Comparison of ENCODE assay signal across 11 mouse cellular contexts in the genomic region with DNA sequence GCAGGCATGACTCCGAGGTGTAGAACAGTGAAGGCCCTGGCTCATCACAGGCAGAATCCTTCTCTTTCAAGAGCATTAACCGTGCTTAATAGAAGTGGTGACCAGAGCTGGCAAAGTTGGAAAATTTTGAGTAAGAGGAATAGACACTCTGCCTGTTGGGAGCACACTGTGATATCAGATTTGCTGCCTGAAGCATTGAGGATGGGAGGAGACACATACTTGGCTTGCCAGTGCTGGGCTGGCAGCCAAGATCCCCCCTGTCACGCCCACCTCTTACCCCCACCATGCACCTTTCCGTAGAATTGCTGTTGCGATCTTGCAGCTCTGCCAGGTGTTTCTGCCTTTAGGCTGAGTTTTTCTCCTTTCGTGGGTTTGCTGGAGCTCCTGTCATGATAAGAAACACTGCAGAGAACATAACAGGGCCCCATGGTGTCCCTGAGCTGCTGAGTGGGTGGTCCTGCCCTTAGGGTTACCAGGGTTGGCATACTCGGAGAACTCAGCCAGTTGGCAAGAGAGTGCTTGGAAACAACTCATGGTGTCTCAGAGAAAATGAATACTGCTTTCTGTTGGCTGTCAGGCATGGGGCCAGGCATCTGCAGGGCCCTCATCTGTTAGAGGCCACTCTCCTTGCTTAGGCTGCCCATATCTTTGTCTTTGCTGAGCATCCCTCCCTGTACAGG.
A peak's percentile ranks its signal among the peaks of the same experiment; 100 is the strongest.
DNase-seq lines count a peak whose midpoint lies in the region; ATAC-seq and TF ChIP-seq lines count a peak whose summit lies in the region.
"Had no signal": no experiment of that assay in that cellular context is flagged by ENCODE, and none has a peak within 500 bp of the region (broad histone marks: within the 10 kb centered on the region; RNA-seq: fewer than 3 reads in every experiment).

No protein-coding gene starts in this region.

- H3K27me3 ChIP-seq in forebrain, embryonic 14.5 days (replicated peaks; ENCODE audit: control insufficient read depth, insufficient read depth, low read length) = no peaks in the 10 kb centered on the region
- no peaks in the 10 kb centered on the region for H3K27me3 ChIP-seq in forebrain, embryonic 12.5 days
- H3K27me3 ChIP-seq in midbrain, postnatal 0 days (ENCODE audit: insufficient read depth, low read length) = no peaks in the 10 kb centered on the region
- no peaks in the 10 kb centered on the region for H3K27me3 ChIP-seq in midbrain, embryonic 10.5 days (ENCODE audit: low read depth, poor library complexity, severe bottlenecking)
- no peaks in the 10 kb centered on the region for H3K27me3 ChIP-seq in embryonic facial prominence, embryonic 14.5 days (replicated peaks; ENCODE audit: control insufficient read depth, insufficient read depth, low read length)

- H3K4me1 ChIP-seq in forebrain, embryonic 14.5 days (ENCODE audit: control insufficient read depth, insufficient read depth, low read length) = peaks cover 12% of the 10 kb centered on the region; the same call in 1 of the 2 replicates
- no peaks in the 10 kb centered on the region for H3K4me1 ChIP-seq in forebrain, embryonic 12.5 days
- 0 out of 2 replicates have a peak, but pooled peaks cover 4% of the 10 kb centered on the region for H3K4me1 ChIP-seq in midbrain, postnatal 0 days (ENCODE audit: insufficient read depth, low read length)
- no peaks in the 10 kb centered on the region for H3K4me1 ChIP-seq in midbrain, embryonic 10.5 days
- H3K4me1 ChIP-seq in embryonic facial prominence, embryonic 14.5 days (ENCODE audit: control insufficient read depth, insufficient read depth, low read length) = peaks cover 8% of the 10 kb centered on the region

- peak; percentile 66 for DNase-seq in forebrain, embryonic 14.5 days (ENCODE audit: low spot score)
- peak; percentile 80 for DNase-seq in midbrain, postnatal 0 days (ENCODE audit: low spot score)
- no peak for DNase-seq in midbrain, embryonic 10.5 days (ENCODE audit: low spot score)
- DNase-seq in embryonic facial prominence, embryonic 14.5 days (ENCODE audit: low spot score) = peak; percentile 86
- peak; percentile 44 for DNase-seq in lung, postnatal 36 days
- no peak for DNase-seq in thymus, postnatal 0 days (ENCODE audit: low spot score)
- no peak for DNase-seq in gastrocnemius, adult 8-10 months (ENCODE audit: low spot score in 2 of 2)
- DNase-seq: B cell, adult 2 months had no signal

- no peaks in the 10 kb centered on the region for H3K36me3 ChIP-seq in forebrain, embryonic 14.5 days (ENCODE audit: control insufficient read depth, insufficient read depth, low read length)
- no peaks in the 10 kb centered on the region for H3K36me3 ChIP-seq in forebrain, embryonic 12.5 days (replicated peaks)
- no peaks in the 10 kb centered on the region for H3K36me3 ChIP-seq in midbrain, postnatal 0 days (ENCODE audit: insufficient read depth, low read length)
- no peaks in the 10 kb centered on the region for H3K36me3 ChIP-seq in midbrain, embryonic 10.5 days
- H3K36me3 ChIP-seq in embryonic facial prominence, embryonic 14.5 days (ENCODE audit: control insufficient read depth, insufficient read depth, low read length) = no peaks in the 10 kb centered on the region

- H3K4me2 ChIP-seq in forebrain, embryonic 14.5 days (ENCODE audit: low read length) = no peak overlapping the region
- H3K4me2 ChIP-seq in forebrain, embryonic 12.5 days = no peak overlapping the region
- H3K4me2 ChIP-seq in midbrain, postnatal 0 days (ENCODE audit: low read depth, low read length, poor library complexity, severe bottlenecking) = no peak overlapping the region
- H3K4me2 ChIP-seq in embryonic facial prominence, embryonic 14.5 days (ENCODE audit: low read depth, low read length) = no peak overlapping the region

- TF ChIP-seq CTCF in midbrain, postnatal 0 days (IDR thresholded peaks at IDR 0.05) = no peak

- 53% methylated on average over 7 of the region's 7 CpGs for WGBS in forebrain, embryonic 14.5 days
- WGBS in forebrain, embryonic 12.5 days = 76% methylated on average over 7 of the region's 7 CpGs
- WGBS in midbrain, postnatal 0 days = 57% methylated on average over 7 of the region's 7 CpGs
- WGBS in midbrain, embryonic 10.5 days = 86% methylated on average over 7 of the region's 7 CpGs
- 40% methylated on average over 7 of the region's 7 CpGs for WGBS in embryonic facial prominence, embryonic 14.5 days

- no peaks in the 10 kb centered on the region for H3K9me3 ChIP-seq in forebrain, embryonic 14.5 days (replicated peaks; ENCODE audit: control insufficient read depth, low read length)
- no peaks in the 10 kb centered on the region for H3K9me3 ChIP-seq in forebrain, embryonic 12.5 days
- H3K9me3 ChIP-seq in midbrain, postnatal 0 days (ENCODE audit: low read length) = no peaks in the 10 kb centered on the region
- no peaks in the 10 kb centered on the region for H3K9me3 ChIP-seq in midbrain, embryonic 10.5 days (replicated peaks)
- no peaks in the 10 kb centered on the region for H3K9me3 ChIP-seq in embryonic facial prominence, embryonic 14.5 days (ENCODE audit: control insufficient read depth, low read length)

- no peak overlapping the region for H3K27ac ChIP-seq in forebrain, embryonic 14.5 days (ENCODE audit: low read depth, low read length)
- no peak overlapping the region for H3K27ac ChIP-seq in forebrain, embryonic 12.5 days
- H3K27ac ChIP-seq in midbrain, postnatal 0 days (ENCODE audit: low read depth, low read length) = no peak overlapping the region
- H3K27ac ChIP-seq in midbrain, embryonic 10.5 days (replicated peaks) = no peak overlapping the region
- H3K27ac ChIP-seq in embryonic facial prominence, embryonic 14.5 days (replicated peaks; ENCODE audit: low read depth, low read length) = peak overlapping the region; percentile 48; the same call in 1 of the 2 replicates
- H3K27ac ChIP-seq: layer of hippocampus, adult 2 months had no signal

- no peak overlapping the region for H3K4me3 ChIP-seq in forebrain, embryonic 14.5 days (ENCODE audit: low read depth, low read length)
- H3K4me3 ChIP-seq in forebrain, embryonic 12.5 days (replicated peaks) = no peak overlapping the region
- no peak overlapping the region for H3K4me3 ChIP-seq in midbrain, postnatal 0 days (ENCODE audit: low read depth, low read length)
- H3K4me3 ChIP-seq in midbrain, embryonic 10.5 days = no peak overlapping the region
- H3K4me3 ChIP-seq in embryonic facial prominence, embryonic 14.5 days (ENCODE audit: low read depth, low read length) = no peak overlapping the region
- H3K4me3 ChIP-seq: layer of hippocampus, adult 2 months had no signal

- ATAC-seq in forebrain, embryonic 14.5 days = peak; percentile 65; the same call in 1 of the 2 replicates
- no peak for ATAC-seq in forebrain, embryonic 12.5 days (ENCODE audit: low FRiP score)
- peak; percentile 34; the same call in 1 of the 2 replicates for ATAC-seq in midbrain, postnatal 0 days (ENCODE audit: low FRiP score)
- peak; percentile 72 for ATAC-seq in embryonic facial prominence, embryonic 14.5 days (ENCODE audit: low read depth)
- ATAC-seq: intestine, embryonic 16.5 days had no signal

- H3K9ac ChIP-seq in forebrain, embryonic 14.5 days (ENCODE audit: low read length) = no peak overlapping the region
- no peak overlapping the region for H3K9ac ChIP-seq in forebrain, embryonic 12.5 days
- H3K9ac ChIP-seq in midbrain, postnatal 0 days (replicated peaks; ENCODE audit: low read length, poor library complexity, severe bottlenecking) = no peak overlapping the region
- no peak overlapping the region for H3K9ac ChIP-seq in embryonic facial prominence, embryonic 14.5 days (ENCODE audit: low read depth, low read length)

Comparison
In these comparisons a context has a peak if more than half of its experiments do, and no peak if none do; other contexts are left out.
1. DNase-seq: peak in forebrain, embryonic 14.5 days (single experiment), midbrain, postnatal 0 days (single experiment), embryonic facial prominence, embryonic 14.5 days (single experiment) and lung, postnatal 36 days (single experiment); none in midbrain, embryonic 10.5 days (single experiment), thymus, postnatal 0 days (single experiment) and gastrocnemius, adult 8-10 months (0 of 2).